Mouse (Mus musculus) heart, postnatal 0 days (tissue): Measurements from ENCODE around the gene Med22.

Experiments used
- CTCF ChIP-seq: IDR thresholded peaks from 2 replicates; pipeline ENCODE4 v1.5.1; 2016; ENCODE audit warnings: antibody characterized with exemption, control low read depth, low read depth
- EP300 ChIP-seq: IDR thresholded peaks from 2 replicates; pipeline ENCODE4 v1.6.1; 2016; ENCODE audit warnings: antibody characterized with exemption, low read depth

GRCm38 (mm10) chr2:26957488-26957859 is 47.0 kb upstream of the Med22 start:
- TF ChIP-seq CTCF (no peak), EP300 (no peak)
